In genomic region chr16:90353156-90353555, GRCm38 (mm10) we compare ENCODE assay signal across 25 mouse cellular contexts. TPM values are rescaled to one million over a fixed set of nuclear protein-coding genes. Genes with fewer than 3 reads are reported as not detected.
DNase-seq lines count a peak whose midpoint lies in the region; ATAC-seq and TF ChIP-seq lines count a peak whose summit lies in the region.
"Had no signal": no experiment of that assay in that cellular context is flagged by ENCODE, and none has a peak within 500 bp of the region (broad histone marks: within the 10 kb centered on the region; RNA-seq: fewer than 3 reads in every experiment).

No protein-coding gene starts in this region.

- TF ChIP-seq CTCF in layer of hippocampus, adult 2 months (conservative IDR thresholded peaks at IDR 0.05) = no peak

- 76% methylated on average over 5 of the region's 5 CpGs for WGBS in midbrain, embryonic 16.5 days
- 77% methylated on average over 5 of the region's 5 CpGs for WGBS in midbrain, embryonic 15.5 days
- WGBS in neural tube, embryonic 15.5 days = 53% methylated on average over 5 of the region's 5 CpGs
- WGBS in heart, embryonic 11.5 days (ENCODE audit: insufficient replicate concordance) = 88% methylated on average over 5 of the region's 5 CpGs

- H3K9ac ChIP-seq in midbrain, embryonic 16.5 days (ENCODE audit: low read depth, low read length) = no peak overlapping the region
- H3K9ac ChIP-seq in midbrain, embryonic 15.5 days = no peak overlapping the region
- H3K9ac ChIP-seq in neural tube, embryonic 15.5 days (replicated peaks) = no peak overlapping the region
- no peak overlapping the region for H3K9ac ChIP-seq in heart, embryonic 11.5 days (ENCODE audit: low read depth, low read length)
- H3K9ac ChIP-seq: embryonic facial prominence, embryonic 15.5 days; heart, embryonic 15.5 days; hindbrain, embryonic 15.5 days; intestine, embryonic 15.5 days; kidney, embryonic 15.5 days; limb, embryonic 13.5 days; liver, embryonic 13.5 days had no signal

- no peak overlapping the region for H3K4me2 ChIP-seq in midbrain, embryonic 16.5 days (ENCODE audit: low read length)
- no peak overlapping the region for H3K4me2 ChIP-seq in midbrain, embryonic 15.5 days
- no peak overlapping the region for H3K4me2 ChIP-seq in neural tube, embryonic 15.5 days
- no peak overlapping the region for H3K4me2 ChIP-seq in heart, embryonic 11.5 days
- H3K4me2 ChIP-seq: embryonic facial prominence, embryonic 15.5 days; heart, embryonic 15.5 days; hindbrain, embryonic 15.5 days; intestine, embryonic 15.5 days; kidney, embryonic 15.5 days; limb, embryonic 13.5 days; liver, embryonic 13.5 days had no signal

- no peaks in the 10 kb centered on the region for H3K36me3 ChIP-seq in midbrain, embryonic 16.5 days (ENCODE audit: control insufficient read depth, insufficient read depth, low read length)
- no peaks in the 10 kb centered on the region for H3K36me3 ChIP-seq in midbrain, embryonic 15.5 days (replicated peaks)
- no peaks in the 10 kb centered on the region for H3K36me3 ChIP-seq in neural tube, embryonic 15.5 days
- H3K36me3 ChIP-seq in heart, embryonic 11.5 days (ENCODE audit: control insufficient read depth, insufficient read depth, low read length) = no peaks in the 10 kb centered on the region
- H3K36me3 ChIP-seq: embryonic facial prominence, embryonic 15.5 days; heart, embryonic 15.5 days; hindbrain, embryonic 15.5 days; intestine, embryonic 15.5 days; kidney, embryonic 15.5 days; limb, embryonic 13.5 days; liver, embryonic 13.5 days had no signal

- ATAC-seq in frontal cortex, adult (ENCODE audit: low TSS enrichment) = peak; percentile 53
- ATAC-seq in midbrain, embryonic 16.5 days = peak; percentile 38; the same call in 1 of the 2 replicates
- no peak for ATAC-seq in midbrain, embryonic 15.5 days (replicated peaks)
- peak; percentile 45; the same call in 1 of the 2 replicates for ATAC-seq in neural tube, embryonic 15.5 days (ENCODE audit: low FRiP score)
- ATAC-seq in heart, embryonic 11.5 days (replicated peaks; ENCODE audit: insufficient number of reproducible peaks, low FRiP score, low TSS enrichment) = no peak
- ATAC-seq: intestine, embryonic 15.5 days had no signal

- H3K4me1 ChIP-seq in midbrain, embryonic 16.5 days (ENCODE audit: control insufficient read depth, insufficient read depth, low read length) = no peaks in the 10 kb centered on the region
- no peaks in the 10 kb centered on the region; the same call in 1 of the 2 replicates for H3K4me1 ChIP-seq in midbrain, embryonic 15.5 days
- peaks cover 4% of the 10 kb centered on the region; the same call in 1 of the 2 replicates for H3K4me1 ChIP-seq in neural tube, embryonic 15.5 days
- peaks cover 4% of the 10 kb centered on the region for H3K4me1 ChIP-seq in heart, embryonic 11.5 days (ENCODE audit: control insufficient read depth, insufficient read depth, low read length)
- H3K4me1 ChIP-seq: embryonic facial prominence, embryonic 15.5 days; intestine, embryonic 15.5 days; kidney, embryonic 15.5 days; liver, embryonic 13.5 days; megakaryocyte, embryonic 14.5 days had no signal

- no peak overlapping the region for H3K27ac ChIP-seq in midbrain, embryonic 16.5 days (ENCODE audit: low read length)
- no peak overlapping the region for H3K27ac ChIP-seq in midbrain, embryonic 15.5 days
- peak overlapping the region; percentile 43 for H3K27ac ChIP-seq in layer of hippocampus, adult 2 months
- H3K27ac ChIP-seq in neural tube, embryonic 15.5 days (replicated peaks) = no peak overlapping the region
- no peak overlapping the region for H3K27ac ChIP-seq in heart, embryonic 11.5 days (ENCODE audit: low read depth, low read length)
- H3K27ac ChIP-seq: embryonic facial prominence, embryonic 15.5 days; heart, embryonic 15.5 days; intestine, embryonic 15.5 days; kidney, embryonic 15.5 days; limb, embryonic 13.5 days; liver, embryonic 13.5 days had no signal

- no peak overlapping the region for H3K4me3 ChIP-seq in midbrain, embryonic 16.5 days (ENCODE audit: low read depth, low read length)
- no peak overlapping the region for H3K4me3 ChIP-seq in midbrain, embryonic 15.5 days
- H3K4me3 ChIP-seq in layer of hippocampus, adult 2 months = no peak overlapping the region
- H3K4me3 ChIP-seq in neural tube, embryonic 15.5 days (replicated peaks) = no peak overlapping the region
- H3K4me3 ChIP-seq in heart, embryonic 11.5 days (ENCODE audit: low read depth, low read length) = no peak overlapping the region
- H3K4me3 ChIP-seq: embryonic facial prominence, embryonic 15.5 days; heart, embryonic 15.5 days; hindbrain, embryonic 15.5 days; intestine, embryonic 15.5 days; kidney, embryonic 15.5 days; limb, embryonic 13.5 days; liver, embryonic 13.5 days; megakaryocyte, embryonic 14.5 days had no signal

- H3K27me3 ChIP-seq in midbrain, embryonic 16.5 days (ENCODE audit: control insufficient read depth, insufficient read depth, low read depth, low read length) = no peaks in the 10 kb centered on the region
- no peaks in the 10 kb centered on the region for H3K27me3 ChIP-seq in midbrain, embryonic 15.5 days (replicated peaks)
- 0 out of 2 replicates have a peak, but pooled peaks cover 7% of the 10 kb centered on the region for H3K27me3 ChIP-seq in neural tube, embryonic 15.5 days (replicated peaks)
- no peaks in the 10 kb centered on the region for H3K27me3 ChIP-seq in heart, embryonic 11.5 days (ENCODE audit: control insufficient read depth, insufficient read depth, low read length)
- H3K27me3 ChIP-seq: embryonic facial prominence, embryonic 15.5 days; heart, embryonic 15.5 days; hindbrain, embryonic 15.5 days; intestine, embryonic 15.5 days; limb, embryonic 13.5 days; liver, embryonic 13.5 days had no signal

- no peaks in the 10 kb centered on the region for H3K9me3 ChIP-seq in midbrain, embryonic 16.5 days (replicated peaks; ENCODE audit: control insufficient read depth, low read length, poor library complexity, severe bottlenecking)
- H3K9me3 ChIP-seq in midbrain, embryonic 15.5 days = no peaks in the 10 kb centered on the region
- no peaks in the 10 kb centered on the region for H3K9me3 ChIP-seq in neural tube, embryonic 15.5 days (replicated peaks)
- no peaks in the 10 kb centered on the region for H3K9me3 ChIP-seq in heart, embryonic 11.5 days (replicated peaks; ENCODE audit: control insufficient read depth, low read length)
- H3K9me3 ChIP-seq: embryonic facial prominence, embryonic 15.5 days; heart, embryonic 15.5 days; hindbrain, embryonic 15.5 days; intestine, embryonic 15.5 days; kidney, embryonic 15.5 days; limb, embryonic 13.5 days; liver, embryonic 13.5 days had no signal

- DNase-seq in frontal cortex, postnatal 25 days (ENCODE audit: low spot score in 2 of 2) = no peak
- DNase-seq in layer of hippocampus, adult 2 months (ENCODE audit: low spot score in 2 of 2) = peak in 1 of 2 experiments; percentile 37
- no peak for DNase-seq in testis, postnatal 10 days (ENCODE audit: low spot score)
- DNase-seq: adrenal gland, postnatal 14 days; cerebellum, postnatal 25 days; embryo, embryonic 11 days; gastrocnemius, postnatal 14 days; heart, adult 18-20 months; heart, postnatal 4 days; liver, embryonic 13.5 days; spleen, adult 18-20 months had no signal

RNA-seq across cellular contexts. Expression of gene Hunk, which starts 32.7 kb away (rescaled TPM):
- 6.2 and 7.1 TPM in 2 replicates for polyA plus RNA-seq in midbrain, embryonic 16.5 days (2015; fragmentation: Nextera tagmentation; extraction: Ambion mirVana)
- 7.3 TPM in 2 replicates for polyA plus RNA-seq in midbrain, embryonic 15.5 days (2015; fragmentation: Nextera tagmentation; extraction: Ambion mirVana)
- 10 to 100 TPM; 25.7 to 31.1 TPM for total RNA-seq in layer of hippocampus, adult 2 months (2021)
- 5.1 and 6.1 TPM in 2 replicates for polyA plus RNA-seq in neural tube, embryonic 15.5 days (2015; fragmentation: Nextera tagmentation; extraction: Ambion mirVana)
- 14.9 and 16.4 TPM in 2 replicates for polyA plus RNA-seq in heart, embryonic 11.5 days (2014; fragmentation: Nextera tagmentation; extraction: Ambion mirVana)
- total RNA-seq: CH12.LX, MEL had no signal

Comparison
In these comparisons a context has a peak if more than half of its experiments do, and no peak if none do; other contexts are left out.
1. ATAC-seq: peak in frontal cortex, adult (single experiment), midbrain, embryonic 16.5 days (single experiment) and neural tube, embryonic 15.5 days (single experiment); none in midbrain, embryonic 15.5 days (single experiment) and heart, embryonic 11.5 days (single experiment).